Mouse (Mus musculus) ES-E14 (cell line): ENCODE measurements around the gene Actr2.
"Not testable (repeated sequence)": the region's sequence is repeated elsewhere in the genome, so short reads cannot be mapped to it uniquely, and the experiment has no call there.

ENCODE experiments used
- HCFC1 ChIP-seq: IDR thresholded peaks from 2 replicates; pipeline ENCODE4 v1.6.1; 2012; ENCODE audit warnings: low read length, inconsistent platforms, borderline replicate concordance; ENCODE audit not compliant: insufficient read depth
- MAFK ChIP-seq: IDR thresholded peaks from 2 replicates; pipeline ENCODE4 v1.6.1; 2014; ENCODE audit warnings: mild to moderate bottlenecking, low read depth, low read length, inconsistent platforms; ENCODE audit not compliant: insufficient read depth
- ZC3H11A ChIP-seq: IDR thresholded peaks from 2 replicates; pipeline ENCODE4 v1.6.1; 2012; ENCODE audit warnings: low read depth, mild to moderate bottlenecking, inconsistent platforms, low read length, borderline replicate concordance

DNA sequence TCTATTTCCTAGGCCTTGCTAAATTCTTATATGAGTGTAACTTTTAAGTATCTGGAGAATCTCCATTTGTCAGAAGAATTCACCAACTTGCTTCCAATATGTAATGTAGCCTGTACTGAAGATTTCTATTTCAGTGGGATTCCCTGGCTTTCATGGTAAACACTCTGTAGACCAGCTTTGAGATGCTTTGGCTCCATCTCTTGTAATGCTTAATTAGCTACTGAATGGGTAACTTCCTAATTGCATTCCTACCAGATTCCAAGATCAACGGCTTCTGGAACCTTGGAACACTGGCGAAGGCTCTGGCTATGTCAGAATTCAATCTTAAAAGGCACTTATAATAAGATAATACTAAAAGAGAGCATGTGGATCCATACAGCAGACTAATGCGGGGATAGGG is 22.2 kb upstream of the Actr2 start:
- not testable (repeated sequence) for TF ChIP-seq HCFC1, ZC3H11A, MAFK
